Mouse (Mus musculus): ENCODE measurements around the gene Epdr1.

DNA sequence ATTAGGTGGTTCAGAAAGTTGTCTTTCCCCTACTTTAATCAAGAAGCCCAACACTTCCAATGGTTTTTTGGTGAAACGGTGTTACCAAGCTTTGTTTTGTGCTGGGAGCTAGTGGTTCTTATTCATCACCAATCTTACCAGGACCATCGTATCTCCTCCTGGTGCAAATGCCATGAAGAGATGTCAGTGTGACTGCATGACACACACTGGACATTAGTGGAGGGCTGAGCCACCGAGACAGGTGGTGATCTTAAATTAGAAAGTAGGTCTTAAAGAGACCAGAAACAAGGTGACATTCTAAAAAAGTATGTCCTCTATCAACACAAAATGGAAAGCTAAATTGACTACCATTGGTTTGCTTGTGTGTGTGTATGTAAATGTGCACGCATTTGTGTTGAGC, 1.6 kb downstream of the Epdr1 start:
- TF ChIP-seq CTCF (IDR thresholded peaks at IDR 0.05; ENCODE audit: low read depth) (no peak), EP300 (IDR thresholded peaks at IDR 0.05; ENCODE audit: low read depth) (no peak)
